Mouse (Mus musculus): ENCODE measurements at regions not wholly inside any gene's neighbourhood (a gene's known extent, or its start where the extent isn't known, plus 50 kb on each side); places are given as distances from the start of the nearest gene placed in this dataset.

DNA sequence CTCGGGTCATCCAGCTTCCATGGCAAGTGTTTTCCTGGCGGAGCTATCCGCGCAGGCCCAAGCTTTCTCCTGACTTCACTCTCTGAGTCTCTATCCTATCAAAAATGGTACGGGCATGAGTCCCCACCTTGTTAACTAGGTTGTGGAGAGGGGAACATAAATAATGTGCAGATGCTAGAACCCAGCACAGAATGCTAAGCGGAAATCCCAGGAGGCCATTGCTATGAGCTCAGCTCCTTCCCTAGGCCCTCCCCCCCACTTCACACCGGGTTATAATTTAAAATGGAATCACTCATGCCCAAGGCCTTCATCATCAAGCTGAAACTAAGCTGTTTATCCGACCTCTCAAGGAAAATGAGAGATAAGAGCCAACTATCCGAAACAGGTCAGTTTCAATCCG lies 60.4 kb upstream of the Cd83 start:
- in situ Hi-C loops (cut with MboI), result no loop called here

DNA sequence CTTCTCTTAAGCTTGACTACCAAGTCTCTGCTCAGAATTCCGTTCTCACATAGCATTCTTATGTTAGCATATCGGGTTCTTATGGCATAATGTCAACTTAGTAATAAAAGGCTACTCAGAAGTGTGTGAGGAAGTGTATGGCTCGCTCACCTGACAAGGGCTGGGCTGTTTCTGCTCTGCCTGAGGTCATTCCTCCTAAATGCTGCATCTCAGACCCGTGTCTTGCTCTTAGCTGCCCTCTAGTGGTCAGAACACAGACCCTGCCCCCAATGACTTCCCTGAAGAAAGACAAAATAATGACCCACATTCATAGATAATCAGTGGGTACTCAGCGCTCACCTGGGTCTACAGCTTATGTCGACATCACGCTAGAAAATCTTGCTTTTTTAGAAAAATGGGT lies 58.9 kb upstream of the Cd83 start:
- in situ Hi-C loops (cut with MboI), result no loop called here

DNA sequence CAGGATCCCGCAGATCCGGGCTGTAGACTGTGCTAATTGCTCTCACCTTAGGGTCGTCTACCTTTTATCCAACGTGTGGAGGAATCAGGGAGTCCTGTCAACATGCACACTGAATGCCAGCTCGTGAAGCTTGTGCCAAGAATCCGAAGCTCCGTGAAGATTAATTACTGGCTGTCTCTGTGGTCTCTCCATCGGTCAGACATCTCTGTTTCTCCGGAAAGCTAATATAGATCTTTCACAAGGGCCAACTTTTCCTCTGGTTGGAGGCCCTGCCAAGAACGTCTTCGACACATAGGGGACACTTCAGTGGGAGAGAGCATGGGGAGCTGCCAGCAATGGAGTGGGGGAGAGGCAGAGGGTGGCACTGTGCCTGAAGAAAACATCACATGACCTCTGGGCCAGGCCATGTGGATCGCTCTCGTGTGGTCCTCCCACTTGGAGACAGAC lies 57.7 kb upstream of the Cd83 start:
- in situ Hi-C loops (cut with MboI), result no loop called here

DNA sequence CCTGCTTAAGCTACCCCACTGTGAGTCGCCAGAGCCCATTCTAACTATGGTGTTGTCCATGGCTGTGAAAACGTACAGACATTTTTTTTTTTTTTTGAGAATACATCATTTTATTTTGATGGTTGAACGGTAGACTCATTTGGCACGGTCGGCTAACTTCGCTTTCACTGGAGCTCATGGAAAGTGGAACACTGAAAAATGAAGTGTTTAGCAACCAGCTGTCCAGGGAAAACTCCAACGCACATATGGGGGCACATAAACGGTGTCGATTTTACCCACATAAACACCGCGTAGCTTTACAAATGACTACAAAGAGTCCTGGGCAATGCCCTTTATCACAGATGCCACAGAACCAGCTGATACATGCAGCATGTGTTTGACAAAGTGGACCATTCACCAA lies 55.0 kb upstream of the Cd83 start:
- in situ Hi-C loops (cut with MboI), result loop anchor here (10.0 kb wide), 1 partner anchor 125 kb away; no protein-coding TSS in a partner anchor

DNA sequence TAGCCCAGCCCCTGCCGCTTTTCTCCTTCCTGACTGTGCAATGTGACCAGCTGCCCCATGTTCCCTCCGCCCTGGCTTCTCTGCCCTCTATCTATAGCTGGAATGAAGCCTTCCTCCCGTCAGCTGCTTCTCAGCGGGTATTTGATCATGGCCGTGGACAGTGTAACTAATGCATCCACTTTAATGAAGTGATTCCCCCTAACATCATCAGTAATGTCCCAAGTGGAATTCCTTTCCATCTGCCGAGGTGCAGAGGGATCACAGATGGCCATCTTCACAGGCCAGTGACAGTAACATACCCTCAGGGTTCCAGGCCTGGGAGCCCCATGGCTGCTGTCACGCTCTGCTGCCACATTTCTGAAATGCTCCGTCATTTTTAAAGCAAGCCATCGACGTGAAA lies 51.5 kb upstream of the Cd83 start:
- in situ Hi-C loops (cut with MboI), result loop anchor here (10.0 kb wide), 1 partner anchor 128 kb away; no protein-coding TSS in a partner anchor

DNA sequence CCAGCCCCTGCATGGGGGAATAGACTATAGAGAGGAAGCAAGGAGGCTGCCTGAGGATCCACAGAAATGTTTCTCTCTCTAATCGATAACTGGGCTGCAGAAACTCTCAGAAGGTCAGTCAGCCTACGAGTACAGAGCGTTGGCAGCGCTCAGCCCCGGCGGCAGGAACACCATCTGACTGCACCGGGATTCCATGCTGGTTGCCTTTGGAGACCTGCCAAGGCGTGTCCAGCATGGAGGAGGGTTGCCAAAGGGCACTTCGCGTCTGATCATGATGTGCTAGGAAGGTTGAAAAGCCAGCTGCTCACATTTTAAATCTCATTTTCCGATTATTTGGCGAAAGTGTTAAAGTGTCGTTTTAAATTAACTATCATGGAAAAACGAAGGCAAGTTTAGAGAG lies 49.9 kb upstream of the Cd83 start:
- in situ Hi-C loops (cut with MboI), result loop anchor here (10.0 kb wide), 1 partner anchor 130 kb away; no protein-coding TSS in a partner anchor

Data from mature B cell (primary cell).